Mouse (Mus musculus): ENCODE results near the gene Krt6b. TPM values are rescaled to one million over a fixed set of nuclear protein-coding genes. Genes with fewer than 3 reads are reported as not detected.

Krt6b gene
- polyA plus RNA-seq, 1 experiment from 2014 or later, result 1.2 TPM

DNA sequence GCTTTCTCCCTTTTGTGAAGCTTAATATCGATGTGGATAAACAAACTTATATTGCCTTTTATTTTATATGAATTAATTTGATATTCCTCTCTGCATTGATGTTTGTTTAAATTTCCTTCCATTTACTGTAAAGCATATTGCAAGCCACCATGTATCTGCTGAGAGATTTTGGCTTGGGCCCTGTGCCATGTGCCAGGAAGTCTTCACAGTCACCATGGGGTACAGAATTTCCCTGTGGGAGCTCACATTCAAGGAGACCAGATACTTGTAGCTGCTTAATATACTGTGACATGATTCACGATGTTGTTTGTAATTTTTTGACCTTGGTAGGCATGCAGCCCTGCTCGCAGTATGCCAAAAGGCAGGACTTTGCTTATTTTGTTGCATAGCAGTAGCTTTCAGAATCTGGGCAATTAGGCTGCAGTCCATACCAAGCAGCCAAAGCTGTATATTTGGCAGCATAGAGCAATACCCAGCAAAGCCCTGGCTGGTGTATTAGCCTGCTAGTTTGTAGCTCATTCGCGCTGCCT is 27.3 kb downstream of the Krt6b start:
- H3K9me3 ChIP-seq (ENCODE audit: control insufficient read depth, low read length), result no peaks in the 10 kb centered on the region
- no peak overlapping the region for H3K4me3 ChIP-seq (ENCODE audit: low read depth, low read length)
- no peaks in the 10 kb centered on the region for H3K4me1 ChIP-seq (ENCODE audit: control insufficient read depth, insufficient read depth, low read length)
- WGBS, result 90% methylated on average over 5 of the region's 5 CpGs
- no peak overlapping the region for H3K4me2 ChIP-seq (ENCODE audit: low read depth, low read length)
- DNase-seq (ENCODE audit: low spot score) (no peak), ATAC-seq (ENCODE audit: low read depth) (no peak)
- no peak overlapping the region for H3K27ac ChIP-seq (replicated peaks; ENCODE audit: low read depth, low read length)
- H3K36me3 ChIP-seq (ENCODE audit: control insufficient read depth, insufficient read depth, low read length), result no peaks in the 10 kb centered on the region
- no peak overlapping the region for H3K9ac ChIP-seq (ENCODE audit: low read depth, low read length)
- no peaks in the 10 kb centered on the region for H3K27me3 ChIP-seq (replicated peaks; ENCODE audit: control insufficient read depth, insufficient read depth, low read length)

DNA sequence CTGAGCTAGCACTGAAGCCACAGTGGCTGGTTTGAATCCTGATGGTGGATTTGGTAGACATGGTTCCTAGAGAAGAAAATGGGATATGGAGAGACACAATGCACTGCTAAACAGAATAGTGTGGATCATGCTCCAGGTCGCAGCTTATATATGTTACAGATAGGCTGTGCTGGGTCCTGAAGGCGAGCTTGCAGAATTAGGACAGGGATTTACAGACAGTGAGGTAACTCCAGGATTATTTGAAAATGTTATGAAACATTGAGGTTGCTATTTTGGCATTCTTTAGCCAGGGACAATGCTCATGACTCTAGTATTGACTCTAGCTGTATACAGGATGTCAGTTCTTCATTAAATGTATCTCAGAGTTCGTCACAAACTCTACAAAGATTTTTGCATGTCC is 32.8 kb downstream of the Krt6b start, which contains the start of gene Gm5478:
Gene Gm5478 (minus strand): TSS at position 101 of the 400 bp plus-strand sequence.
- H3K27ac ChIP-seq (replicated peaks; ENCODE audit: low read depth, low read length), result no peak within 1 kb of the TSS
- ATAC-seq (ENCODE audit: low read depth), result no peak
- H3K27me3 ChIP-seq (replicated peaks; ENCODE audit: control insufficient read depth, insufficient read depth, low read length), result no peaks in the 10 kb centered on the region
- 79% methylated on average over 3 of the region's 3 CpGs for WGBS
- no peak within 1 kb of the TSS for H3K4me2 ChIP-seq (ENCODE audit: low read depth, low read length)
- no peaks in the 10 kb centered on the region for H3K36me3 ChIP-seq (ENCODE audit: control insufficient read depth, insufficient read depth, low read length)
- no peaks in the 10 kb centered on the region for H3K4me1 ChIP-seq (ENCODE audit: control insufficient read depth, insufficient read depth, low read length)
- H3K9me3 ChIP-seq (ENCODE audit: control insufficient read depth, low read length), result no peaks in the 10 kb centered on the region
- H3K4me3 ChIP-seq (ENCODE audit: low read depth, low read length), result no peak within 1 kb of the TSS
- DNase-seq (ENCODE audit: low spot score), result no peak
- no peak within 1 kb of the TSS for H3K9ac ChIP-seq (ENCODE audit: low read depth, low read length)

DNA sequence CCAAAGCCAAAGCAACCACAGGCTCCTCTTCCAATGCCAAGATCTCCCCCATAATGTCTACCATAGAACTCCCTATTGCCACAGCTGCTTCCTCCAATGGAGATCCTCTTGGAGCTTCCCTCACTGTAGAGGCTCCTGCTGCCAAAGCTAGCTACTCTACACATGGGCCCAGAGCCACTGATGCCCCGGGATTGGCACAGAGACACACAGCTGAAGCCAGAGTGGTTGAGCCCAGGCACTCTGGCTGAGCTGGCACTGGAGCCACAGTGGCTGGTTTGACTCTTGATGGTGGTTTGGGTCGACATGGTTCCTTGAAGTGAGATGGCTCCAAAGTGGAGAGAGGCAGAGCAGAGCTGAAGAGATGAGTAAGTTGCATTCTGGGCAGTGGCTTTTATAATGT is 52.2 kb downstream of the Krt6b start, which contains the start of gene Gm5414:
Gene Gm5414 (minus strand): TSS at position 305 of the 400 bp plus-strand sequence.
- Histone ChIP-seq H3K27ac (replicated peaks; ENCODE audit: low read depth, low read length) (no peak within 1 kb of the TSS), H3K4me2 (ENCODE audit: low read depth, low read length) (no peak within 1 kb of the TSS), H3K27me3 (replicated peaks; ENCODE audit: control insufficient read depth, insufficient read depth, low read length) (no peaks in the 10 kb centered on the region), H3K9ac (ENCODE audit: low read depth, low read length) (no peak within 1 kb of the TSS), H3K4me3 (ENCODE audit: low read depth, low read length) (no peak within 1 kb of the TSS), H3K36me3 (ENCODE audit: control insufficient read depth, insufficient read depth, low read length) (no peaks in the 10 kb centered on the region), H3K4me1 (ENCODE audit: control insufficient read depth, insufficient read depth, low read length) (no peaks in the 10 kb centered on the region), H3K9me3 (ENCODE audit: control insufficient read depth, low read length) (no peaks in the 10 kb centered on the region)
- 82% methylated on average over 2 of the region's 2 CpGs for WGBS
- ATAC-seq (ENCODE audit: low read depth) (no peak), DNase-seq (ENCODE audit: low spot score) (no peak)

Small RNAs within 50 kb of the gene (microRNA-seq; reads per million reads assigned to microRNA genes)
- gene Gm44323 (ENCODE audit: borderline number of aligned reads) (not detected), gene Gm44342 (ENCODE audit: borderline number of aligned reads) (not detected), gene Gm44383 (ENCODE audit: borderline number of aligned reads) (not detected), gene Gm44479 (ENCODE audit: borderline number of aligned reads) (not detected)

Other genes with a start within 250 kb of the Krt6b start
- 0.43 and 0.86 TPM in 2 replicates for gene Krt87, start 241.5 kb downstream of the Krt6b start, polyA plus RNA-seq (2014; fragmentation: Nextera tagmentation; extraction: Ambion mirVana)
- gene Krt88, start 232.5 kb downstream of the Krt6b start, polyA plus RNA-seq (2014; fragmentation: Nextera tagmentation; extraction: Ambion mirVana), result not detected in 2 replicates
- gene Krt81, start 216.5 kb downstream of the Krt6b start, polyA plus RNA-seq (2014; fragmentation: Nextera tagmentation; extraction: Ambion mirVana), result not detected in 2 replicates
- 0.10 and 0.22 TPM in 2 replicates for gene Krt86, start 206.8 kb downstream of the Krt6b start, polyA plus RNA-seq (2014; fragmentation: Nextera tagmentation; extraction: Ambion mirVana)
- 0.26 TPM in 1 of 2 replicates, not detected in the other for gene Krt83, start 188.8 kb downstream of the Krt6b start, polyA plus RNA-seq (2014; fragmentation: Nextera tagmentation; extraction: Ambion mirVana)
- gene Gm49425, start 163.0 kb downstream of the Krt6b start, polyA plus RNA-seq (2014; fragmentation: Nextera tagmentation; extraction: Ambion mirVana), result 1.6 and 1.8 TPM in 2 replicates
- not detected in 2 replicates for gene Krt84, start 147.5 kb downstream of the Krt6b start, polyA plus RNA-seq (2014; fragmentation: Nextera tagmentation; extraction: Ambion mirVana)
- 0.09 and 0.10 TPM in 2 replicates for gene Krt82, start 129.6 kb downstream of the Krt6b start, polyA plus RNA-seq (2014; fragmentation: Nextera tagmentation; extraction: Ambion mirVana)
- gene Krt90, start 117.3 kb downstream of the Krt6b start, polyA plus RNA-seq (2014; fragmentation: Nextera tagmentation; extraction: Ambion mirVana), result 0.31 and 0.50 TPM in 2 replicates
- 2.2 and 2.3 TPM in 2 replicates for gene Krt75, start 106.4 kb downstream of the Krt6b start, polyA plus RNA-seq (2014; fragmentation: Nextera tagmentation; extraction: Ambion mirVana)
- not detected in 2 replicates for gene Gm5414, start 52.1 kb downstream of the Krt6b start, polyA plus RNA-seq (2014; fragmentation: Nextera tagmentation; extraction: Ambion mirVana)
- not detected in 2 replicates for gene Gm5478, start 32.9 kb downstream of the Krt6b start, polyA plus RNA-seq (2014; fragmentation: Nextera tagmentation; extraction: Ambion mirVana)
- gene Krt6a, start 14.0 kb upstream of the Krt6b start, polyA plus RNA-seq (2014; fragmentation: Nextera tagmentation; extraction: Ambion mirVana), result 34.9 and 120 TPM in 2 replicates
- gene Krt5, start 32.6 kb upstream of the Krt6b start, polyA plus RNA-seq (2014; fragmentation: Nextera tagmentation; extraction: Ambion mirVana), result 142 and 153 TPM in 2 replicates
- 9.3 and 14.3 TPM in 2 replicates for gene Krt71, start 62.8 kb upstream of the Krt6b start, polyA plus RNA-seq (2014; fragmentation: Nextera tagmentation; extraction: Ambion mirVana)
- 0.51 and 0.81 TPM in 2 replicates for gene Krt72, start 106.2 kb upstream of the Krt6b start, polyA plus RNA-seq (2014; fragmentation: Nextera tagmentation; extraction: Ambion mirVana)
- 3.3 and 3.4 TPM in 2 replicates for gene Krt73, start 122.1 kb upstream of the Krt6b start, polyA plus RNA-seq (2014; fragmentation: Nextera tagmentation; extraction: Ambion mirVana)
- gene Krt2, start 137.9 kb upstream of the Krt6b start, polyA plus RNA-seq (2014; fragmentation: Nextera tagmentation; extraction: Ambion mirVana), result 0.10 TPM in 1 of 2 replicates, not detected in the other
- 67.2 and 111 TPM in 2 replicates for gene Krt1, start 170.5 kb upstream of the Krt6b start, polyA plus RNA-seq (2014; fragmentation: Nextera tagmentation; extraction: Ambion mirVana)
- gene Krt77, start 189.4 kb upstream of the Krt6b start, polyA plus RNA-seq (2014; fragmentation: Nextera tagmentation; extraction: Ambion mirVana), result 14.6 and 20.3 TPM in 2 replicates
- 0.31 and 0.68 TPM in 2 replicates for gene Krt76, start 212.6 kb upstream of the Krt6b start, polyA plus RNA-seq (2014; fragmentation: Nextera tagmentation; extraction: Ambion mirVana)
- gene Krt4, start 244.4 kb upstream of the Krt6b start, polyA plus RNA-seq (2014; fragmentation: Nextera tagmentation; extraction: Ambion mirVana), result 66.3 and 145 TPM in 2 replicates